Mouse (Mus musculus) cerebellum, adult 2 months (tissue): ENCODE measurements around the gene Scamp1.

Experiments
- CTCF ChIP-seq: fragments of 200-500 bp; IDR thresholded peaks from 2 replicates; pipeline ENCODE4 v1.5.1; 2011; ENCODE audit warnings: low read depth, mild to moderate bottlenecking, control low read depth, low read length, moderate library complexity, borderline replicate concordance; ENCODE audit not compliant: insufficient read depth
- POLR2A ChIP-seq: fragments of 200-500 bp; IDR thresholded peaks from 2 replicates; pipeline ENCODE4 v1.6.1; 2011; ENCODE audit warnings: low read length, control low read depth, borderline replicate concordance; ENCODE audit not compliant: insufficient read depth

DNA sequence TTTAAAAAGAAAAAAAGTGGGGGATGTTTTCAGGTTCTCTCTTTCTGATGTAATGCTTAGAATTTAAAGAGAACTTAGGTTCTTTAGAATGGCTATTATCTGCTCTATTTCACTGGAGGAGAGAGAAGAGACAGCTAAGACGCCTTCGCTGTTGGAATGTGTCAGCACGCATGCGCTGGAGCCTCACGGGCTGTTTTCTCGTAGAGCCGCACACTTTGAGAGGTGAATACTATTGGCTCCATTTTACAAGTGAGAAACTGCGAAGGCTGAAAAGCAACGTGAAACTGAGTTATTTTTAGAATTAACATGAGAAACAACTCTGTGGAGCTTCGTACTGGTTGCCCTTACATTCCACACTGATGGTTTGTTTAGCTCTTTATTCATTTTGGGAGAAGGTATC is 8.3 kb upstream of the Scamp1 start:
- TF ChIP-seq CTCF = no peak
- TF ChIP-seq POLR2A = no peak
